Mouse (Mus musculus) liver, embryonic 11.5 days (tissue): ENCODE measurements around the gene Bbx. TPM values are rescaled to one million over a fixed set of nuclear protein-coding genes. Genes with fewer than 3 reads are reported as not detected.

ENCODE experiments used
- ATAC-seq: fragments of 200-750 bp; cut with Nextera tagmentation; replicated peaks from 2 replicates; pipeline ENCODE4 v1.8.0; 2017; ENCODE audit warnings: moderate number of reproducible peaks, mild to moderate bottlenecking, moderate TSS enrichment, moderate library complexity; ENCODE audit not compliant: low FRiP score
- DNase-seq: peaks from one replicate; pipeline ENCODE4 v3.0.0-alpha.2; 2017; ENCODE audit warnings: low spot score
- H3K27ac ChIP-seq: fragments of 300-500 bp; sonication (generic); 2 replicates; pipeline ENCODE4 v1.5.1; 2014; ENCODE audit warnings: mild to moderate bottlenecking, low read depth, low read length, control low read depth
- H3K27me3 ChIP-seq: fragments of 300-500 bp; sonication (generic); replicated peaks from 2 replicates; pipeline ENCODE4 v1.6.1; 2014; ENCODE audit warnings: low read length, mixed read lengths; ENCODE audit not compliant: control insufficient read depth, insufficient read depth
- H3K36me3 ChIP-seq: fragments of 300-500 bp; sonication (generic); 2 replicates; pipeline ENCODE4 v1.6.1; 2014; ENCODE audit warnings: mild to moderate bottlenecking, low read length, moderate library complexity, mixed read lengths; ENCODE audit not compliant: control insufficient read depth, insufficient read depth
- H3K4me1 ChIP-seq: fragments of 300-500 bp; sonication (generic); replicated peaks from 2 replicates; pipeline ENCODE4 v1.6.1; 2014; ENCODE audit warnings: low read length, mixed read lengths; ENCODE audit not compliant: control insufficient read depth, insufficient read depth
- H3K4me2 ChIP-seq: fragments of 300-500 bp; sonication (generic); 2 replicates; pipeline ENCODE4 v1.6.1; 2014; ENCODE audit warnings: mild to moderate bottlenecking, control low read depth, moderate library complexity
- H3K4me3 ChIP-seq: fragments of 300-500 bp; sonication (generic); 2 replicates; pipeline ENCODE4 v1.5.1; 2014; ENCODE audit warnings: low read depth, low read length, control low read depth
- H3K9ac ChIP-seq: fragments of 300-500 bp; sonication (generic); 2 replicates; pipeline ENCODE4 v1.6.1; 2014; ENCODE audit warnings: low read depth, low read length, control low read depth
- H3K9me3 ChIP-seq: fragments of 300-500 bp; sonication (generic); 2 replicates; pipeline ENCODE4 v1.6.1; 2016; ENCODE audit warnings: low read length, inconsistent platforms, mixed read lengths; ENCODE audit not compliant: control insufficient read depth
- WGBS: fragments of 180-500 bp; shearing (Covaris S2); extraction: QIAGEN DNeasy Blood & Tissue Kit; methylation state at CpG from one replicate; pipeline ENCODE4 v1.1.7; 2014; 5-methylcytosine and 5-hydroxymethylcytosine counted together
- polyA plus RNA-seq: library from polyadenylated mRNA; unstranded; fragments of >200 nt; fragmentation: Nextera tagmentation; extraction: Ambion mirVana; gene quantifications from 2 replicates; pipeline ENCODE4 v1.2.1, GENCODE M21; 2014

Bbx gene
- polyA plus RNA-seq, 1 experiment from 2014 or later = 19.6 TPM

DNA sequence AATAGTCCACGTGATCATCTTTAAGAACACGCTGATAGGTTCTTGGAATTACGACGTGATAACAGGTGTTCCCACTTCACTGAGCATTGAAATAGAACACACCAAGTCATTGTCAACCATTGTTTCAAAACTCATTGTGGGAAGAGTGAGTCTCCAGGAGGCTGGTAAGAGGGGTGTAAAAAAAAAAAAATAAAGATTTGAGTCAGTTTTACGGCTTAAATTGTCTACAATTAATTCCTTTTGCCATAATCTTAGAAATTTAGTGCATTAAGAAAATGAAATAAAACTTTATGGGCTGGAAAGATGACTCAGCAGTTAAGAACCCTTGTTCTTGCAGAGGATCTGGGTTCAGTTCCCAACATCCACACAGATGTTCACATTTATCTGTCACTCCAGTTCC, 261.4 kb downstream of the Bbx start:
- ATAC-seq (no peak), DNase-seq (no peak)
- Histone ChIP-seq H3K4me3 (no peak overlapping the region), H3K4me2 (no peak overlapping the region), H3K9ac (no peak overlapping the region), H3K4me1 (no peaks in the 10 kb centered on the region), H3K27ac (no peak overlapping the region), H3K9me3 (no peaks in the 10 kb centered on the region), H3K36me3 (no peaks in the 10 kb centered on the region), H3K27me3 (no peaks in the 10 kb centered on the region)
- 89% methylated on average over 5 of the region's 5 CpGs for WGBS

DNA sequence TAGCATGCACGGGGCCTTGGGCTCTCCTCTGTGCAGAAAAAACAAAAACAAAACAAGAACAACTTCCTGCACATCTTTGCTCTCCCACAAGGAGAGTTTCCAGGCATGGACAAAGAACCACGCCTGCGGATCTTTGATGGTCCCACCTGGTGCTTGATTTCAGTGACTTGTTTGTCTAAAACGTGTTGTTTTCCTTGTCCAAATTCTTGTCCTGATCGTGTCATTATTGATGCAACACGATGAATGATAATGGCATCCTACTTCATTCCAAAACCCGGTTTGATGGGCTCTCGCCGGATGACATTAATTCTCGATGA, 264.2 kb downstream of the Bbx start:
- ATAC-seq (no peak), DNase-seq (no peak)
- no peaks in the 10 kb centered on the region for H3K9me3 ChIP-seq
- no peaks in the 10 kb centered on the region for H3K36me3 ChIP-seq
- no peak overlapping the region for H3K27ac ChIP-seq
- no peaks in the 10 kb centered on the region for H3K4me1 ChIP-seq
- no peak overlapping the region for H3K4me3 ChIP-seq
- no peak overlapping the region for H3K9ac ChIP-seq
- H3K4me2 ChIP-seq = no peak overlapping the region
- WGBS = 85% methylated on average over 10 of the region's 10 CpGs
- H3K27me3 ChIP-seq = no peaks in the 10 kb centered on the region

GRCm38 (mm10) chr16:50167231-50167982, 264.8 kb downstream of the Bbx start:
- Histone ChIP-seq H3K9ac (no peak overlapping the region), H3K27me3 (no peaks in the 10 kb centered on the region), H3K27ac (no peak overlapping the region), H3K4me1 (no peaks in the 10 kb centered on the region), H3K4me3 (no peak overlapping the region), H3K4me2 (no peak overlapping the region), H3K9me3 (no peaks in the 10 kb centered on the region), H3K36me3 (no peaks in the 10 kb centered on the region)
- ATAC-seq = no peak
- WGBS = 77% methylated on average over 16 of the region's 16 CpGs
- DNase-seq = no peak

GRCm38 (mm10) chr16:50160418-50161271, 271.5 kb downstream of the Bbx start:
- no peak for ATAC-seq
- WGBS = 87% methylated on average over 11 of the region's 11 CpGs
- H3K4me2 ChIP-seq = no peak overlapping the region

GRCm38 (mm10) chr16:50158546-50158945, 273.6 kb downstream of the Bbx start:
- Histone ChIP-seq H3K9me3 (peaks cover 3% of the 10 kb centered on the region; the same call in 1 of the 2 replicates), H3K36me3 (no peaks in the 10 kb centered on the region), H3K27ac (no peak overlapping the region), H3K27me3 (no peaks in the 10 kb centered on the region), H3K4me3 (no peak overlapping the region), H3K4me1 (no peaks in the 10 kb centered on the region), H3K9ac (no peak overlapping the region), H3K4me2 (no peak overlapping the region)
- ATAC-seq (no peak), DNase-seq (no peak)
- WGBS = 83% methylated on average over 5 of the region's 5 CpGs

More at GRCm38 (mm10) chr16:50160418-50161271, 271.5 kb downstream of the Bbx start:
- H3K9me3 ChIP-seq = no peaks in the 10 kb centered on the region
- DNase-seq = no peak
- H3K4me3 ChIP-seq = no peak overlapping the region
- no peaks in the 10 kb centered on the region for H3K27me3 ChIP-seq
- no peaks in the 10 kb centered on the region for H3K36me3 ChIP-seq
- H3K27ac ChIP-seq = no peak overlapping the region
- no peaks in the 10 kb centered on the region for H3K4me1 ChIP-seq
- no peak overlapping the region for H3K9ac ChIP-seq

- H3K9ac ChIP-seq = no peak overlapping the region
- H3K4me3 ChIP-seq = no peak overlapping the region
- no peaks in the 10 kb centered on the region for H3K36me3 ChIP-seq
- 83% methylated on average over 4 of the region's 4 CpGs for WGBS
- DNase-seq = no peak
- 0 out of 2 replicates have a peak, but pooled peaks cover 3% of the 10 kb centered on the region for H3K9me3 ChIP-seq
- no peak overlapping the region for H3K27ac ChIP-seq
- ATAC-seq = no peak
- no peaks in the 10 kb centered on the region for H3K4me1 ChIP-seq
- H3K4me2 ChIP-seq = no peak overlapping the region
- H3K27me3 ChIP-seq = no peaks in the 10 kb centered on the region
Measured at GRCm38 (mm10) chr16:50149606-50150005, 282.6 kb downstream of the Bbx start.

DNA sequence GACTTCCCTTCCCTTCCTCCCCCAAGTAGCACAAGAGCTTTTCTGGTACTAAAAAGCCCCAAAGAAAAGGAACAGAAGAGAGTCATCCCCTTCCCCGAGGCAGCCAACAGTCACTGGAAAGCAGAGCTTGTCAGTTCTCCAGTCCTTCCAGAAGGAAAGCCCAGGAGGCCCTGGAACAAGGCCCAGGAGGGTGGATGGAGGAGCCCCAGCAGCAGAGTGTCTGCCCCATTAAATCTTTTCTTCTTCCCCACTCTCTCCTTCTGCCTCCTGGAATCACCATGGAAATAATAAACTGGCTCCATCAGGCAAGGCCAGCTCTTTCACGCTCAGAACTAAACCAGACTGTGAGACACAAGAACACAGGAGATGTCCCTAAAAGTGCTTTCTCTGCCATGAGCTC, 284.3 kb downstream of the Bbx start:
- DNase-seq (no peak), ATAC-seq (no peak)
- H3K4me1 ChIP-seq = no peaks in the 10 kb centered on the region

More for the DNA sequence above, 284.3 kb downstream of the Bbx start:
- Histone ChIP-seq H3K4me2 (no peak overlapping the region), H3K9ac (no peak overlapping the region), H3K9me3 (0 out of 2 replicates have a peak, but pooled peaks cover 3% of the 10 kb centered on the region), H3K4me3 (no peak overlapping the region), H3K27ac (no peak overlapping the region), H3K27me3 (no peaks in the 10 kb centered on the region), H3K36me3 (no peaks in the 10 kb centered on the region)
- 73% methylated on average over 2 of the region's 2 CpGs for WGBS
